Mouse (Mus musculus): ENCODE data around the gene Clpp. TPM values are rescaled to one million over a fixed set of nuclear protein-coding genes. Genes with fewer than 3 reads are reported as not detected.

The Clpp gene
- total RNA-seq, 2 experiments from 2014 or later = 28.7 to 33.4 TPM

- DNase-seq = no peak
- intact Hi-C loops (cut with DNase I) = no loop called here
Measured at GRCm38 (mm10) chr17:57020960-57021359, 30.9 kb downstream of the Clpp start.

GRCm38 (mm10) chr17:57027471-57027870, 37.4 kb downstream of the Clpp start:
- DNase-seq = no peak
- intact Hi-C loops (cut with DNase I) = no loop called here

- intact Hi-C loops (cut with DNase I) = loop anchor here (2.0 to 5.0 kb wide), 2 partner anchors 17 to 937 kb away; no protein-coding TSS in a partner anchor
- DNase-seq = no peak
Measured at GRCm38 (mm10) chr17:57029691-57030090, 39.6 kb downstream of the Clpp start.

GRCm38 (mm10) chr17:57030931-57031660, 41.0 kb downstream of the Clpp start, which contains the start of gene Khsrp:
Gene Khsrp, minus strand, starts transcription at chr17:57031522.
- DNase-seq = no peak
- intact Hi-C loops (cut with DNase I) = loop anchor here (2.0 to 5.0 kb wide), 2 partner anchors 18 to 939 kb away; no protein-coding TSS in a partner anchor

- peak; percentile 98 to 99 for DNase-seq
- intact Hi-C loops (cut with DNase I) = loop anchor here (2.0 to 5.0 kb wide), 2 partner anchors 19 to 940 kb away; no protein-coding TSS in a partner anchor
Measured at GRCm38 (mm10) chr17:57031661-57032420, 41.7 kb downstream of the Clpp start.

GRCm38 (mm10) chr17:57032854-57033253, 42.7 kb downstream of the Clpp start:
- no peak for DNase-seq
- intact Hi-C loops (cut with DNase I) = loop anchor here (5.0 kb wide), 1 partner anchor 941 kb away; no protein-coding TSS in a partner anchor

- intact Hi-C loops (cut with DNase I) = no loop called here
- DNase-seq = no peak
Measured at GRCm38 (mm10) chr17:57038978-57039377, 48.9 kb downstream of the Clpp start.

- no peak for DNase-seq
- intact Hi-C loops (cut with DNase I) = no loop called here
Measured at GRCm38 (mm10) chr17:57041554-57041953, 51.4 kb downstream of the Clpp start, which contains the start of gene Slc25a41. Gene Slc25a41, minus strand, starts transcription at chr17:57041654.

Other genes starting within 250 kb of the Clpp start
- 1 to 10 TPM; 4.1 to 5.0 TPM for gene Nrtn, start 232.8 kb upstream of the Clpp start, total RNA-seq (2021)
- gene Dus3l, start 225.5 kb upstream of the Clpp start, total RNA-seq (2021) = 10 to 100 TPM; 13.4 to 16.1 TPM
- under 1 TPM in 1 of 2 experiments, not detected in 1; 0.12 TPM for gene Prr22, start 220.1 kb upstream of the Clpp start, total RNA-seq (2021)
- gene Rfx2, start 159.3 kb upstream of the Clpp start, total RNA-seq (2021) = 1 to 10 TPM; 1.8 to 2.5 TPM
- gene Acsbg2, start 115.9 kb upstream of the Clpp start, total RNA-seq (2021) = not detected
- gene 1700061G19Rik, start 114.8 kb upstream of the Clpp start, total RNA-seq (2021) = not detected
- gene Mllt1, start 54.9 kb upstream of the Clpp start, total RNA-seq (2021) = 10 to 100 TPM; 16.6 to 17.6 TPM
- gene Acer1, start 8.2 kb upstream of the Clpp start, total RNA-seq (2021) = not detected
- gene Alkbh7, start 7.0 kb downstream of the Clpp start, total RNA-seq (2021) = 10 to 100 TPM; 21.6 to 22.7 TPM
- gene Pspn, start 9.7 kb downstream of the Clpp start, total RNA-seq (2021) = not detected
- 10 to 100 TPM; 15.1 to 16.8 TPM for gene Gtf2f1, start 21.0 kb downstream of the Clpp start, total RNA-seq (2021)
- gene Gm17949, start 21.2 kb downstream of the Clpp start, total RNA-seq (2021) = not detected
- gene Khsrp, start 41.2 kb downstream of the Clpp start, total RNA-seq (2021) = 10 to 100 TPM; 20.8 to 27.9 TPM
- gene Slc25a41, start 51.3 kb downstream of the Clpp start, total RNA-seq (2021) = not detected
- under 1 TPM; 0.51 to 0.57 TPM for gene Crb3, start 68.8 kb downstream of the Clpp start, total RNA-seq (2021)
- gene Slc25a23, start 69.6 kb downstream of the Clpp start, total RNA-seq (2021) = 10 to 100 TPM; 34.1 to 48.5 TPM
- gene Dennd1c, start 88.2 kb downstream of the Clpp start, total RNA-seq (2021) = under 1 TPM; 0.43 to 0.54 TPM
- gene Tubb4a, start 97.5 kb downstream of the Clpp start, total RNA-seq (2021) = 1 to 10 TPM; 1.3 to 1.4 TPM
- under 1 TPM in 1 of 2 experiments, not detected in 1; 0.41 TPM for gene Tnfsf9, start 115.0 kb downstream of the Clpp start, total RNA-seq (2021)
- gene Cd70, start 159.5 kb downstream of the Clpp start, total RNA-seq (2021) = not detected
- under 1 TPM in 1 of 2 experiments, not detected in 1; 0.18 TPM for gene Tnfsf14, start 203.9 kb downstream of the Clpp start, total RNA-seq (2021)
- gene C3, start 237.8 kb downstream of the Clpp start, total RNA-seq (2021) = 10 to 100 TPM; 11.8 TPM

Measured in gastrocnemius, postnatal 36 days (tissue).